Mouse (Mus musculus): ENCODE measurements around the gene Ublcp1.

Ublcp1 gene

GRCm38 (mm10) chr11:44422337-44423111, 47.8 kb downstream of the Ublcp1 start:
- no peak for DNase-seq (ENCODE audit: low read depth, low spot score)

GRCm38 (mm10) chr11:44417403-44417802, 52.9 kb downstream of the Ublcp1 start:
- no peak for DNase-seq (ENCODE audit: low read depth, low spot score)

- no peak for DNase-seq (ENCODE audit: low read depth, low spot score)
These were observed 55.7 kb downstream of the Ublcp1 start for GRCm38 (mm10) chr11:44414605-44415004.

- no peak for DNase-seq (ENCODE audit: low read depth, low spot score)
These were observed 56.9 kb downstream of the Ublcp1 start for GRCm38 (mm10) chr11:44413371-44413770.

- no peak for DNase-seq (ENCODE audit: low read depth, low spot score)
These were observed 58.0 kb downstream of the Ublcp1 start for GRCm38 (mm10) chr11:44412276-44412675.

- DNase-seq (ENCODE audit: low read depth, low spot score): no peak
These were observed 59.9 kb downstream of the Ublcp1 start for GRCm38 (mm10) chr11:44410413-44410812.

GRCm38 (mm10) chr11:44408626-44409025, 61.7 kb downstream of the Ublcp1 start:
- no peak for DNase-seq (ENCODE audit: low read depth, low spot score)

GRCm38 (mm10) chr11:44406457-44406856, 63.8 kb downstream of the Ublcp1 start:
- DNase-seq (ENCODE audit: low read depth, low spot score): no peak

- DNase-seq (ENCODE audit: low read depth, low spot score): no peak
These were observed 64.3 kb downstream of the Ublcp1 start for GRCm38 (mm10) chr11:44405961-44406360.

GRCm38 (mm10) chr11:44405113-44405512, 65.2 kb downstream of the Ublcp1 start:
- DNase-seq (ENCODE audit: low read depth, low spot score): no peak

All from mesoderm, embryonic 11.5 days (tissue).